Mouse (Mus musculus): ENCODE results near the gene Bub3.

The Bub3 gene

DNA sequence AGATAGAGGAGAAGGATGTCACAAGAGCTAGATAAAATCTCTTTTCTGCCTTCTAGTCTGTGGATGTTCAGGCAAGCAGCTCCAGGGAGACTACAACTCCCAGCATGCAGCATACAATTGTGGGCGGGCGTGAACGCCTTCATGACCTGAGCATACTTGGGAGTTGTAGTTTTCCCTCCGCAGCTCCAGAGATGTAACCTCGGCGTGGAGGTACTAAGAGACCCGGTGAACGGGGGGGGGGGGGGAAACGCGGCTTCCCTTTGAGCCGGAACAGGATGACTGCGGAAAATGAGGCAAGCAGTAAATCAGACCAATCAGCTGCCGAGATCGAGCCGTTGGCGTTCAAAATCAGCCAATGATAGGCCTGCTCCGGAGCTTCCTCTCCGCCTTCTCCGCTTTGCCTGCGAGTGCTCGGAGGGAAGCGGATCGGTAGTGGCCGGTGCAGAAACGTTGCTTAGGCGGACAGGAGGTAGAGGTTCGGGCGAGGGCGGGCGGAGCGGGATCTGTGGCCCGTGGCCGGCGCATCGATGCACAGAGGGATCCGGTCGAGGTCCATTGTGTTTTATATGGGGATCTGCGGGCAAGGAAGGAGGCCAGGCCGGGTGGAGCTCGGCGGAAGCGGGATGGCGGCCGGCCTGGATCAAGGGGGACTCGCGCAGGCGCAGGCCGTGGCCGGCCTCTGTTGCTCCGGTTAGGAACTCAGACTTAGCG is at the start of gene Bub3:
Bub3 (plus strand) TSS at position 237 of the 711 bp plus-strand sequence.
- DNase-seq (ENCODE audit: low read depth), result peak; percentile 98

DNA sequence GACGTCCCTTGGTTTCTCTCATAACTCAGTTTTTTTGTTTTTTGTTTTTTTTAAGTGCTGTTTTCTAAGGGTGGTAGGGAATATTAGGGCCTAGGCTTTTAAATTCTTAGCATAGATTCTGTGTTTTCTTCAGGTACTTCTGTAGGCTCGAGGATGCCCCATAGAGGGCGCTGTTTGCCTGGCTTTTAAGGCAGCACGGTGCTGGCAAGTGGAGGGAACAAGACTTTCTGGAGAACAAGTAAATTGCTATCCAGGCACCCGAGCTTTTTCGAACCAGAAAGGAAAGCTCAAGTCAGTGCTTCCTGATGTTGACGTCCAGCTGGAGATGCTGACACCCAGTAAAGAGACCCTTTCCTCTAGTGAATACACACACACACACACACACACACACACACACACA is 20.0 kb upstream of the Bub3 start:
- DNase-seq (ENCODE audit: low read depth), result peak; percentile 46

DNA sequence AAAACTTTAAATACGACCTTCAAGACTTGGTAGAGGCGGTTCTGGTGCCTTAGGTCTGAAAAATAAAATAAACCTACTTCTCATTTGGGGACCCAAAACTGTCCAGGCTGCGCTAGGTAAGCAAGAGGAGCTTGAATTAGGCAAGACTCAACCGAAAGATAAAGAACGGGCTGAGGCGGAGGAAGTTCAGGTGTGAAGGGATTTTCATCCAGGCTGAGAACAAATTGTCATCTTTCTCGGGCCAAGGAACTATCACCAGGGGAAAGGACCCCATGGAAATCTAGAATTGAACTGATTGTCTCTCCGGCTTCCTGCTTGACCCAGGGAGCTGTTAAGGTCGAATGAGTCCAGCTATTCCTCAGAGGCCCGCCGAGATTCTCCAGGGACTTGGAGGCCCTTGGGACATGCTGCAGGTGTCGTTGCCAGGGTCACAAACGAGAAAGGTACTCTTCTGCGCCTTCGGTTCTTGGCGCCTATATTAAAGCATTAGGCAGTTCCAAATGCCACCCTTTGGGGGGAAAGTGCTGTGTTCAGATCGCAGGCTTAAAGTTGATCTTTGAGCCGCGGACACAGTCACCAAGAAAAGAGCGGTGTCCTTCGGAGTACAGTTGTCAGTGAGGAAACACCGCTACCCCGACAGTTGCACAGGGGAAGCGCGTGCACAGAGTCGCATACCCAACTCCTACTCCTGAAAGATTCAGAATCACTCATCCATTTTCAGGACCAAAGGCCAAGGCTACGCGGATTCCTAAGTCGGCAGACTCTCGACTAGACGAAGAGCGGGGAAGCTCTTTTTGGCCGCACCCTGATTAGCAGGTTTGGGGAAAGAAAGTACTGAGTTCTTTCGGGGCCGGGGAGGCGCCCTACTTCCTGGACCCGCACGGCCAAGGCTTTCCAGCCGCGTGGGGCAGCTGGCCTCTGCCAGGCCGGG is 18.6 kb upstream of the Bub3 start:
- no peak for DNase-seq (ENCODE audit: low read depth)

DNA sequence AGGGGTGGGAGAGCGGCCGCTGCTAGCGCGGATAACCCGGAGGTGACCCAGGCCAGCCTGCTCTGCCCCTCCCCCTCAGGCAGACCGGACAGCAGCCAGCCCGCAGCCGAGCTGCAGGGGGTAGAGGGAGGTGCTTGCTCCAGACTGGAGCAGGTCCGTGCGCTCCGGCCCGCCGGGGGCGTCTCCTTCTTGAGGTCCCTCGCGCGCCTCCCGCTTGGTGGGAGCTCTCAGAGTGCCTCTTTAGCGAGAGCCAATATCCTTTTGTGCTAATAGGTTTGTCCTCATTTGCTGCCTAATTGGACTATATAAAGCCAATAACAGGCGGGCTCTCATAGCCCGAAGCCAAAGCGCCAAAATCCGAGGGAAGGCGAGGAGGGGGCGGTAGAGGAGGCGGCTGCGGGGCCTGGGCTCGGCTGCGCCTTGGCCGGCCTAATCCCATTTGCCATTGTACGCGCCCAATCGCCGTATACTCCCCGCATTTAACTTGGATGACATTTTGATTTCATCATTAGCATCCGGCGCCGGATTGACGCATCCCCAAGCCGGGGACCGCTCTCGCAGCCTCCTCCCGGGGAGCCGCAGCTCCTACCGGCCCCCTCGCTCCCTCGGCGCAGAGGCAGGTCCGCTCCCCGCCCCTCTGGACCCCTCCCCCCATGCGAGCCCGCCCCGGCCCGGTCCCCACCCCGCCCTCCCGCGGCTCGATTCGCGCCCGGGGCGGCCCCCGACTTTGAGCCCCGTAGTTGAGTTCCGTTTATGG is 17.7 kb upstream of the Bub3 start, which contains the start of gene Hmx3:
Hmx3 (plus strand) TSS at position 753 of the 757 bp plus-strand sequence.
- no peak for DNase-seq (ENCODE audit: low read depth)

DNA sequence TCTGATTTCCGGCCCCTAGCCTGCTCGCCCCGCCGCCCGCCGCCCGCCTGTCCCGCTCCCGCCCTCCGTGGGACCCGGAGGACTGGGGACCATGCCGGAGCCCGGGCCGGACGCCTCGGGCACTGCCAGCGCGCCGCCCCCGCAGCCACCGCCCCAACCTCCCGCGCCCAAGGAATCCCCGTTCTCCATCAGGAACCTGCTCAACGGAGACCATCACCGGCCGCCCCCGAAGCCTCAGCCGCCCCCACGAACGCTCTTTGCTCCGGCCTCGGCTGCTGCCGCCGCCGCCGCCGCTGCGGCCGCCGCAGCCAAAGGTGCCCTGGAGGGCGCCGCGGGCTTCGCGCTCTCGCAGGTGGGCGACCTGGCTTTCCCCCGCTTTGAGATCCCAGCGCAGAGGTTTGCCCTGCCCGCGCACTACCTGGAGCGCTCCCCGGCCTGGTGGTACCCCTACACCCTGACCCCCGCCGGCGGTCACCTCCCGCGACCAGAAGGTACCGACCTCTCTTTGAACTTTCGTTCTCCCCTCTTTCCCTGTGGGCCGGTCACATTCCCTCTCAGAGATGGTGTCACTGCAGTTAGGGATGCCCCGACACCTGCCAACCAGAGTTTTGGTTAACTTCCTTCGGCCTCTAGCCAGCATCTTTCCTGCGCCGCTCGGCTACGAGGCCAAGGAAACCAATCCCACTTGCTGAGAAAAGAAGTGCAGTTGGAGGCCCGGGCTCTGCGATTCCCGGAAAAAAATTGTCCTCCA is 17.0 kb upstream of the Bub3 start:
- no peak for DNase-seq (ENCODE audit: low read depth)

DNA sequence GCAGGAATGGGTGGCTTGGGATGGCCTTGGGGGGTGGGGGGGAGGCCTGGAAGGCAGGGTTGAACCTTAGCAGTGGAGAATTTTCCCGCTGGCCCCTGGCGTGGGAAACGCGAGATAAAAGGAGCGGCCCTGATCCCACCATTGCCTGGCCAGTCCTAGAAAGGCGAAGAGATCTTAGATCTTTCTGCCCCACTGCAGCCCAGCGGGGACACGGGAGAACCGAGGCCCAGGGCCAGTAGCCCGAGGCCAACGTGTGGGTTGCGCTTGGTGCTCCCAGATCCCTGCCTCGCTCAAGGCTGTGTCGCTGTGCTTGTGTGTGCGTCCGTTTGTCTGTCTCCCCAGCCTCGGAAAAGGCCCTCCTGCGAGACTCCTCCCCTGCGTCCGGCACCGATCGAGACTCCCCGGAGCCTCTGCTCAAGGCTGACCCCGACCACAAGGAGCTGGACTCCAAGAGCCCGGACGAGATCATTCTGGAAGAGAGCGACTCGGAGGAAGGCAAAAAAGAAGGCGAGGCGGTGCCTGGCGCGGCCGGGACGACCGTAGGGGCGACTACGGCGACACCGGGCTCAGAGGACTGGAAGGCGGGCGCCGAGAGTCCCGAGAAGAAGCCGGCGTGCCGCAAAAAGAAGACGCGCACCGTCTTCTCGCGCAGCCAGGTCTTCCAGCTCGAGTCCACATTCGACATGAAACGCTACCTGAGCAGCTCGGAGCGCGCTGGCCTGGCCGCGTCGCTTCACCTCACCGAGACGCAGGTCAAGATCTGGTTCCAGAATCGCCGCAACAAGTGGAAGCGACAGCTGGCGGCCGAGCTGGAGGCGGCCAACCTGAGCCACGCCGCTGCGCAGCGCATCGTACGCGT is 16.2 kb upstream of the Bub3 start:
- DNase-seq (ENCODE audit: low read depth), result no peak

DNA sequence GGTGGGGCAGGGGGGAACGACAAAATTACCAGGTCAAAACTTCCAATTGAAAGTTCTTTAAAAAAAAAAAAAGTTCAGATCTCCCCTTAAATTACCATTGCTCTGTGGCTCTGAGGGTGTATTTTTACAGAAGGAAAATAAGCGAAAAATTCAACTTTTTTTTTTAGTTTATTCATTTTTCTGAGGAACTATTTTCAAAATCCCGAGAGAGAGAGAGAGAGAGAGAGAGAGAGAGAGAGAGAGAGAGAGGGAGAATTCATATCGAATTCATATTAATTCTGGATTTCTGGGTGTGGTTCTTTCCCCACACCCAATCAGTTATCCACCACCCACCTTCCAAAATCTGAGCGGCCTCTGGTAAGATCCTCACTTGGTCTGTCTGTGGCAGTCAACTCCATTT is 15.2 kb upstream of the Bub3 start:
- DNase-seq (ENCODE audit: low read depth), result no peak

DNA sequence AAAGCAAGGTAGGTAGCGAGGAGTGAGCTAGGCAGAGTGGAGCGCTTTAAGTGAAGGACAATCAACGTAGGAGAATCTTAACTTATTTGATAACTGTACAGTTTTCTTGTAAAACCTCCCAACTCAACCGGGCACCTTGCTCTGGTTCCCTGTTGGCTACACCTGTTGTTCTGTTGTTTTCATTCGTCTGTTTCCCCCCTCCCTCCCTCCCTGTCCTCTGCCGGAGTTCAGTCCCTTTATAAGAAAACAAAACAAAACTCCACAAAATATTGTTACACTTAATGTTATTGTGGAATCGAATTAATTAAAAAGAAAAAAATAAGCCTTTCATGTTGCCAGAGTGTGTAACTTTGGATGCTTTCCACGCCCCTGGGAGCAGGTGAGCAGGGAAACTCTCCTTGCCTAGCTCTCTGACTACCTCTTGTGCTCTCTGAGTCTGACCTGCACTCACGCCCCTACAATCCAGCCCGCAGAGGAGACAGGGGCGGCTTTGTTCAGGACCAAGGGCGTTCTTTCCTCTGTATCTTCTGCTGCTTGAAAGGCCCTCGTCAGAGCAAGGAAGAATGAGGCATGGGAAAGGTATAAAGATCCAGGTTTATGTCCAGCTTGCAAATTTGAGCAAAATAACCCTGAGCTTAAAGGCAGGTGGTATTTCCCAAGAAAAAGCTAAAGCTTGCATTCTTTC is 14.2 kb upstream of the Bub3 start:
- DNase-seq (ENCODE audit: low read depth), result no peak

DNA sequence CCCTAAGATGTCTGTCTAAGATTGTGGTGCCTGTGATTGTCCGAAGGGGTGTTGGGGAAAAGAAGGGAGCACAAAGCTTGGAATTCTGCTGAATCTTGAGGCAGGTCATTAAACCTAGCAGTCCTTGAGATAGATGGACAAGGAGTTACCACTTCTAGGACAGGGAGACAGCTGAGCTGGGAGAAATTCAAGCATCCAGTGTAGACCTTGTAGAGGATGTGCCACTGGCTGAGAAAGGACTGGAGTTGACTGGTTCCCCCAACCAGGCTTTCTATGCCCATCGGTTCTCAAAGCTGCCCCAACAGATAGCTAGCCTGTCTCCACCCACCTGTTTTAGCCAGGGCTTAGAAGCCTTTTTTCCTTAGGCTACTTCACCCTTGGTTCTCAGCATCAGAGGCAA is 13.6 kb upstream of the Bub3 start:
- no peak for DNase-seq (ENCODE audit: low read depth)

DNA sequence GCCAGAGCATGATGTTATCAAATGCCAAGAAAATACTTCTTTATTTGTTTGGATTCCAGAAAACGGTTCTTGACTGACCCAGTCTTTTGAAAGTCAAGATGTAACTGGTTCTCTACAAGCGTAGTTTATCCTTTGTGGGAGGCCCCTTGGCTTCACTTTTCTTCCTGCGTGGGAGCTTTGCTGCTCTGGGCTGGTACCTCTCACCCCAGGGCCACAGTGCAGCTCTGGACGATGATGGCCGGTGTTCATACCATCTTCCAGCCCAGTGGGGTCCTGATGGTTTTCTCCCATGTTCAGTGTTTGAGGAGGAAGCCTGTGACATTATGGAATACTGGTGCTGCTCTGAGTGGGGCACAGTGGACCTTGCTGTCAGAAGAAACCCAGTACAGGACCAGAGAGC is 12.5 kb upstream of the Bub3 start:
- no peak for DNase-seq (ENCODE audit: low read depth)

DNA sequence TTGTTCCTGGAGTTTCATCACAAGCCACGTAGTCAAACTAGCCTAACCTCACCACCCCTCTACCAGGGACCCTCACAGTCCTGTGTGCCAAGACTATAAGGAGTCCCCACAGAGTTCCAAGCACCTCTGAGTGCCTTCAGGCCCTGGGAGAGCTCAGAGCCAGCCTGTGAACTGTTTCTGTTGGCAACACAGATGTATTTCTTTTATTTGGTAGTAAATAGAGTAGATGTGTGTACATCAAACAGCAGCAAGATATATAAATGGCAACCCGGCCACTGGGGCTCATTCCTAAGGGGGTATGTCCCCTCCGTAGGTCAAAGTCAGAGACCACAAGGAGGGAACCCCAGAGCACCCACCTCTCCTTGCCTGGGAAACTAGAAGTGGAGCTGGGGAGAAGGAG is 11.5 kb upstream of the Bub3 start, which contains the start of gene Hmx2:
Hmx2 (plus strand) TSS at position 301 of the 400 bp plus-strand sequence.
- DNase-seq (ENCODE audit: low read depth), result no peak

DNA sequence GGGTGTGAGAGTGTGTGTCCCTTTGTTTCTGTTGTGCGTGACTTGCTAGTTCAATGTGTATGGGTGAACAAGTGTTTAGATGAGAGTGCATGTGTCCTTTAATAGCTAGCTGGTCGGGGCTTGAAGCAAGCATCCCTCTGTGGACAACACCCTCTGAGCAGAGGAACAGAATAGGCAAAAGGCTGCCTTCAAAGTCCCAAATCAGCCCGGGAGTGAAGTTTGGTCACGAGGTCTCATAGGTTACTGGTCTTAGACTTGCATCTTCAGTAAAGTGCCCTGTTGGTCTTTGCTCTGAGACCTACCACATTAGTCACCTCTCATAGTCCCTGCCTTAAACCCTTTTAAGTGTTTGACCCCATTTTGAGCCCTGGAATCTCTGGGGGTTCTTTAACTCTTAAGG is 8.6 kb upstream of the Bub3 start:
- DNase-seq (ENCODE audit: low read depth), result no peak

DNA sequence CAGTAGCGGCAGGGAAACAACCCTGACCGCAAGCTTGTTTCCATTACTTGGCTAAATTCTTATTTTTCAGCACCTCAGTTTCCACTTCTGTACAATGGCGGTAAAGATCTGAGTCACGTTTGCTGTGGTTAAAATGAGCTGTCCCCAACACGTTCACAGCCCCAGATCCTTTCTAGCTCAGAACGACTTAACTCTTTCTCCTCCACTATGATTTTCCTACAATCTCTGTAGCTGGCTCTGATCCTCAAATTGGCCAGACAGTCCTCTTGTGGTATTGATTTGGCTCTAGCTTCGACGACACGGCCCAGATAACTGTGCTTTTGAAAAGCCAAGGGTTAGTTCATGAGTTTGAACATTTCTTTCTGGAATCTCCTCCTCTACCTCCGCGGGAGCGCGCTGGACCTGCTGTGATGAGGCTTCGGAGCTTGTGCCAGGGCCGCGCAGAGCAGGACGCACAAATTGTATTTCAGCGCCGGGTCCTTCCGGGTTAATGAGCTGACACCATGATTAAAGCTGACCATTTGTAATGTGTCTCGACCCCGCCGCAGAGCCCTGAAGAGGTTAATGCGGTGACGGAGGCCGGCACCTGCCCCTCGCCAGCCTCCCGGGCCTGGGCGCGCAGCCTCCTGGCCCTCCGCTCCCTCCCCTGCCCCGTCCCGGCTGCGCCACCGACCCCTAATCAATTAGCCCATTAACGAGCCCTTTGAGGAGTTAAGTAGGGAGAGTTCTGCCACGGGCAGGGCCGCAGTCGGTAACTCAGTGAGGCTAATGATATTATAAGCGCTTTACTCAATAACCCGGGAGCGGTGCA is 7.9 kb upstream of the Bub3 start:
- DNase-seq (ENCODE audit: low read depth), result no peak

DNA sequence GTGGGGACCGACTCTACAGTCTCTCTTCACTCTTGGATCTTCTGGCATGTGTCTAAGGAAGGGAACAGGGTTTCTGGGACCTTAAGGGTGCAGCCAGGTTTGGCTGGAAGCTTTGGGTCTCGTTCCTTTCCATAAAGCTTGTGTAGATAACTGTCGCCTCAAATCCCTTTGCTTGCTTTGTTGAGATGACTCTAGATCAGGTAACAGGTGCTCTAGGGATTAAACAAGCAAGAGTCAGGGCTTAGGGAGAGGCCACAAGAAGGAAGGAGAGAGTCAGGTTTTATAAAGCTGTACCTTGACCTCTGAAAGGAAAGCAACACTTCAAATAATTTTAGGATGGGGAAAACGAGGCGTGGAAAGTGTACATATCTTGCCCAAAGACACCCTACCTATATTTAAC is 7.2 kb upstream of the Bub3 start:
- no peak for DNase-seq (ENCODE audit: low read depth)

DNA sequence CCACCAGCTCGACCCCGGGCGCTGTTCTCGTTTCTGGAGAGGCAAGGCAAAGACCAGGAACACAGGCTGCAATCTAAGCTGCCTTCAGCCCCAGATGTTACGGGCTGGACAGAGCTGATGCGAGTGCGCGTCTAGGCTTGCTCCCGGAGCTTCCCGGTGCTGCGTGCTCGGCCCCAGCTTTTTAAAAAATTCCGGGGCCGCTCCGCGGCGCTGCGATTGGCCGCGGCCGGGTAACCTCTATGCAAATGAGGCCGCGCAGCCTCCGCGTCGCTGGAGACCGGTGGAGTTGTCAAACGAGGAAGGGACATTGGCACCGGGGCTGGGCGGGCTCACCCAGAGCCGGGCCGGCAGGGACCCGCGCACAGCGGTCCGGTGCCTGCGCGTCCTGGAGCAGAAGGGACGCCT is 6.2 kb upstream of the Bub3 start:
- DNase-seq (ENCODE audit: low read depth), result no peak

DNA sequence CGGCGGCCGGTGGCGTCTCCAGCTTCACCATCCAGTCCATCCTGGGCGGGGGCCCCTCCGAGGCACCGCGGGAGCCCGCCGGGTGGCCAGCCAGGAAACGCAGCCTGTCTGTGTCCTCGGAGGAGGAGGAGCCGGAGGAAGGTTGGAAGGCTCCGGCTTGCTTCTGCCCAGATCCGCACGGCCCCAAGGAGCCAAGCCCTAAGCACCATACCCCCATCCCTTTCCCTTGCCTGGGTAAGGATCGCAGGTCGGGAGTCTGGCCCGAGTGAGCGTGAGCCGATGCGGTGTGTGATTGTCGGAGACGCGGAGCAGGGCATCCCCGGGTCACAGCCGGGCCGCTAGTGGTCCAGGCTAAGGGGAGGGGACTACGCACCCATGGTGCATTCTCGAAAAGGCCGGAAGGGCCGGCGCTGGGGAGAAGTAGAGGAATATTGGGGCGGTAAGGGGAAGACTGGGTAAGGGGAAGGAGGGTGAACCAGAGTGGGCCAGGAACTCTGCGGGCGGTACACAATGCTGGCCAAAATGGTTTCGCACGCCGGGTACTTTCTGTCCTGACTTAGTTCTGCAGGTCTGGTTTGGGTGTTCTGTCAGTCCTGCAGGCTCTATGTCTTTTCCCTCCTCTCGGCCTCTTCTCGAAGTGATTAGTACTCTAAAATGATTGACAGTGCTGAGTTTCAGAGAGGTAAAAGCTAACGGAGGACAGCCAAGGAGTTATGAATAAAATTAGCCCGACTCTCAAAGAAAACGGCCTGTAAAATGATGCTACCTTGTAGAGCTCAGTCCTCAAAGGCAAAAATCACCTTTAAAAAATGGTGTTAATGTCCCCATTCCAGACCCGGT is 5.5 kb upstream of the Bub3 start:
- DNase-seq (ENCODE audit: low read depth), result no peak

DNA sequence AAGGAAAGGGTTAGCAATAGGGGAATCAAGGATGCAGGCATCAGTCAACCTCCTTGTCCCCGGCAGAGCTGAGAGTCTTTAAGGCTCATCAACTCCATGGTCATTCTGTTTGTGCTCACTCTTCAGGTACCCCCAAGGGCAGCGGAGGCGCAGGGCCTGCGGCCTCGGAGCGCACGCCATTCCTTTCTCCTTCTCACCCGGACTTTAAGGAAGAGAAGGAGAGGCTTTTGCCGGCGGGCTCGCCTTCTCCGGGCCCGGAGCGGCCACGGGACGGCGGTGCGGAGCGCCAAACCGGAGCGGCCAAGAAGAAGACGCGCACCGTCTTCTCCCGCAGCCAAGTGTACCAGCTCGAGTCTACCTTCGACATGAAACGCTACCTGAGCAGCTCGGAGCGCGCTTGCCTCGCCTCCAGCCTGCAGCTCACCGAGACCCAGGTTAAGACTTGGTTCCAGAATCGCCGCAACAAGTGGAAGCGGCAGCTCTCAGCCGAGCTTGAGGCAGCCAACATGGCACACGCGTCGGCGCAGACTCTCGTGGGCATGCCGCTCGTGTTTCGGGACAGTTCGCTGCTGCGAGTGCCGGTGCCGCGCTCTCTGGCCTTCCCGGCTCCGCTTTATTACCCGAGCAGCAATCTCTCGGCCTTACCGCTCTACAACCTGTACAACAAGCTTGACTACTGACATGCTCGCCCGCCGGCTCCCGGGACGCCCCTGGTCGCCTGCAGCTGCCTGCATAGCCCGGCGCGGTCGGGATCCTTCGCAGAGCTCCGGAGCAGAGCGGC is 4.5 kb upstream of the Bub3 start:
- no peak for DNase-seq (ENCODE audit: low read depth)

DNA sequence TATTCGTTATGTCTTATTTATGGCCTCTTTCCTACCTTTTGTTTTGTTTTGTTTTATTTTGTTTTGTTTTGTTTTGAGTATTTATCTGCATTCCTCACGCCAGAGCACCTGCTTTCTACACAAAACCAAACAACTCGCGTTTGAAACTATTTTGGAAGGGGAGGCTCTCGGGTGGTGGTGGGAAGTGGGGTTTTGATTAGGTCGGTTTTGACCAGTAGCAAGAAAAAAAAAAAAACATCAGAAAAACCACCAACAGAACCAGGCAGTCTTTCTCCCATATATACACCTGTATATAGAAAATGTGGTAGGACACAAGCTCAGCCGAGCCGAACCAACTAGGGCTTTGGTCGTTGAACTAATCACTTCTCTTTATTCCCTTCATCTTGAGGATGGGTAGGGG is 3.9 kb upstream of the Bub3 start:
- no peak for DNase-seq (ENCODE audit: low read depth)
